Mouse (Mus musculus) urinary bladder, postnatal 25 days (tissue): Measurements from ENCODE around the gene Cdh13.

Source experiments
- DNase-seq: peaks from one replicate; pipeline ENCODE4 v3.0.0; 2022; ENCODE audit warnings: low spot score

Gene Cdh13

DNA sequence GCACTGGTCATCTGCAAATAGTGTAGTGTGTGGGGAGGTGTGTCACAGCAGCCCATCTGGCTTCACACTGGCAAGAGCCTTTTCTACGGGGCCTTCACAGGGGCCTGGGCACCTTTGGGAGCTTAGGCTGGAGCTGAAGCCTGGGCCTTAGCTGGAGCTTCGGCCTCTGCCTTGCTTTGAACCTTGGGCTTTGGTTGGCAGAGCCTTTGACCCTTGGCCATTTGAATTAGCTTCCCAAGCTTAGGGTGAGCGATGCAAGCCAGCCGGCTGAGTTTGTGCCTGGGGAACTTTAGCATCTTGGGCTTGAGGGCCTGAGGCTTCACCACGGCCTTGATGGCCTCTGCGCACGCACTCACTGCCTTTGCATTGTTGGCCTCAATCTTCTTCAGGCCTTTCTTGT, 98.1 kb downstream of the Cdh13 start:
- no peak for DNase-seq

- DNase-seq, result no peak
These were observed 100.8 kb downstream of the Cdh13 start for GRCm38 (mm10) chr8:118384314-118384713.

DNA sequence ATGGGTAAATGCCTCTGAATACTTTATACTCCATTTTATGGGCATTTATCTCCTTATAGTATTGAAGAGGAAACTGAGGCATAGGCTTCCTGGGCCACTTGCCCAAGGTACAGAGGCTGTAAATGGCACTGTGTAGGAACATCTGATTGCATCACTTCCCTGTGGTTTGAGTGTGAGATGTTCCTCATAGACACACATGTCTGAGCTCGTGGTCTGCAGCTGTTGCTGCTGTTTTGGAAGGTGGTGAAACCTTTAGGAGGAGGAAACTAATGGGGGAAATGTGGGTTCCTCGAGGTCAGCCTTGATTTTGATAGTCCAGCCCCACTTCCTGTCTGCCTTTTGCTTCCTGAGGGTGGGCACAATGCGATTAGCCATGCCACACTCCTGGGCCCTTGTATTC, 105.9 kb downstream of the Cdh13 start:
- no peak for DNase-seq

- DNase-seq, result no peak
These were observed 110.5 kb downstream of the Cdh13 start for GRCm38 (mm10) chr8:118393909-118394650.

- DNase-seq, result no peak
These were observed 111.6 kb downstream of the Cdh13 start for GRCm38 (mm10) chr8:118395178-118395577.

DNA sequence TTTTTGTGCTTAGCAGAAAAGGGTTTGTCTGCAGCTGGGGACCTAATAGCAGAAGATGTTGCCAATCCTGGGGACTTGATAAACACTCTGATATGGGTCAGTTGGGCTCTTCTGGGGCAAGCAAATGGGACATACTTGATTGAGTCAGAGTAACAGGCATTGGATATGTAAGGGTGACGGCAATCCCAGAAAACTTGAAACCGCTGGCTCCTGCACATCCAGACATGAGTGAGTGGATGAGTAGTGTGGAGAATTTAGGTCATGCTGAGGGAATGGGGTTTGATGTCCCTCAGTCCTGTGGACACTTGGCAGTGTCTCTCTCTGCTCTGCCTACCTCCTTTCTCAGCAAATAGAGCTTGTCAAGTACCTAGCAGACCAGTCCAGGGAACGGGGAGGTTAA, 121.3 kb downstream of the Cdh13 start:
- no peak for DNase-seq

DNA sequence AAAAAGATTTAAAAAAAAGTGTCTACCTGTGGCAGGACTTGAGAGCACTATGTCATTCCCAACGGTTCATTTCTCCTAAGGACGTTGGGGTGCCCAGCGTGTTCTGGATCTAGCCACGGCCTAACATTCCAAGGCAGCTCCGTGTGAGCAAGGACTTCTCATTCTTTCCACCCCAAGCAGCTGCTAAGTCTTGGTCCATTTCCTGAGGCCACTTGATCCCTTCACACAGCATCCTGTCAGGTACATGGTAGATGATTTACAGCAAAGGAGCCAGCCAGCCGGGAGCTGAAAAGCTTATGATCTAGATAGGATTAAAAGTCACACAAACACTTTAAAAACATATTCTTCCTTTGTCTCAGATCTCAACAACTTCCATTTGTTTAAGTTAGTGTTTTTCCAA, 123.8 kb downstream of the Cdh13 start:
- no peak for DNase-seq

DNA sequence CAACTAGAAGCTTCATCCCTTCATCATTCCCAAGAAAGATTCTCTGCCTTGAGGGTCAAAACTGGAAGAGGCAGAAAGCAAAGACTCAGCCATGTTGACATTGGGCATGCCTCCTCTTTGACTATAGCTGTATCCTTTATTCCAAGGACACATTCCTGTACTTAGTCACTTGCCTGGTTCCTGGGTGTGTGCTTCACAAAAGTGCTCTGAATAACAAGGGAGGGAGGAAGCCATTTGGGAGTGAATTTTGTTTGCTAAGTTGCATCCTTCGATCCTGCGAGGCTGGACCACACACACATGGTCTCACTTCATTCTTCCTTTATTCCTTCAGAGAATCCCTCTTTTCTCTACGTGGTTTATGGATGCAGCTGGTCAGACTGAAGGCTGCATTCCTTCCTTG, 125.9 kb downstream of the Cdh13 start:
- DNase-seq, result no peak

DNA sequence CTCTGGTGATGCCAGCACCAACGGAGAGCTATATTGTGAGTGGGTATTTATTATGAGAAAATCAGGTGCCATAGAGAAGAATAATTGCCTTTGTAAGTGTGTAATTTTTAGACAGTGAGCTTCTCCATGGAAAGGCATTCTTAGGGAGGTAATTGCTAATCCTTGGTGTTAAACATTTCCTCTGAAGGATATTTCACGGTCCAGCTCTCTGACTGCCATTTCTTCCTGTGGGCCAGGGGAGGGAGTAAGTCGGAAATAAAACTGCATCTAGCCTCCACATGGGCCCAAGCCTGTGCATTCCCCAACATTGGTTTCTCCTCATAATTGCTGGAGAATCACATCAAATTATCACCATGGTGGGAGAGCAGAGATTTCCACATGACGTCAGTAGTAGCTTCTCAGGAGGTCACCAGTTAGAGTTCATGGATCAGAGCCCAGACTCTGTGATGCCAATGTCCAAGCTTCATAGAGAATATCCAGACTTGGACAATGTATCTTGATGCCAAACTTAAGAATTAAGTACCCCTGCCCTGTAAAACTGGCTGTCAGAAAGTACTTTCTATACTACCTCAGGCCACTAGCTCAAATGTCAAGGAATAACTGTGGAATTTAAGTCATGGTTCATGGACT, 126.9 kb downstream of the Cdh13 start:
- DNase-seq, result no peak

DNA sequence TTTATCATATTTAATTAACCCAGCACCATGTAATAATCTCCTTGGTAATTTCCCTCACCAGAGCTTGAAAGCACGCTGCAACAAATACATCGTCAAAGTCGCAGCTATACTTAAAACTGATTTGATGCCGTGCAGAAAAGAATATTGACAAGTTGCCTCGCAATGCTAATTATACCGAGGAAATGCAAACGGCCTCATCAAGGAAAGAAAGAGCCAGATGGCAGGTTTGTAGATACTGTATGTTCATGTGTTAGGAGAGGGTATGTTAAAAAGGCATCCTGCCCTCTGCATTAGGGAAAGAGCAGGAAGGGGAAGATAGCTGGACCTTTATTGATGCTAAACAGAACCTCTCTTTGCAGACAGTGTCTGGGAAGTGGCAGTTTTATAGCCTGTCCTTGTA, 132.1 kb downstream of the Cdh13 start:
- no peak for DNase-seq

- DNase-seq, result no peak
These were observed 133.3 kb downstream of the Cdh13 start for GRCm38 (mm10) chr8:118416811-118417355.

DNA sequence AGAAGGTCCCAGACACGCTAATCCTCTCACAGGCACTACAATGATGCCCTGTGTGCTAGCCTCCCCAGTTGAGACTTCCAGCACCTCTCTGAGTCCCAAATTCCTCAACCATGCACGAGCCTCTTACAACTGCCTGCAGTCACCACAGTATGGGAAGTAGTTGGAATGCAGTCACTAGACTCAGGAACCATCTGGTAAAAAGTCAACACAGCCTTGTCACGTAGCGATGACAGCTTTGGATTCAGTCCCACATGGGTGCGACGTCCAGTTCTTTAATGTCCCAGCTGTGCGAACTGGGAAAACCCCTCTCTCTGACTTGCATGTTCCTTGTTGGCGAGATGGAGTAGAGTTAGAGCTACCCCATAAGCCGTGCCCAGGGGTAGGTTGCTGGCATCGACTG, 139.1 kb downstream of the Cdh13 start:
- DNase-seq, result no peak

DNA sequence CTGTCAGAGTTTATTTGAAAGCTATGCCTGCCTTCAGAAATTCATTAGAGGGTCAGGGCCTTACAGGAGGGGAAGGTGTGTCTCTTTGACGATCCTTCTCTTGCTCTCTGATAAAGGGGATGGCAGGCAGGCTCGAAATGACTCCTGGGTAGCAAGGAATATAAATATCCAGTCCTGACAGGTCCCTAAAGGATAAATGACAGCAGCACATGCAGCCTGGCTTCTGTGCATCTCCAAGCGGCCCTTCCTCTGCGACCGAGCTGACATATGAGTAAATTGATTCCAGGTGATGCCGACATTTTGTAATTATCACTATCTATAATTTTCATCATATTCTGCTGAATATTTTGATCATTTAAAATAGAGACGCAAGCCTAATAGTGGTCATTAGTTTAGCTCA, 145.4 kb downstream of the Cdh13 start:
- DNase-seq, result no peak

DNA sequence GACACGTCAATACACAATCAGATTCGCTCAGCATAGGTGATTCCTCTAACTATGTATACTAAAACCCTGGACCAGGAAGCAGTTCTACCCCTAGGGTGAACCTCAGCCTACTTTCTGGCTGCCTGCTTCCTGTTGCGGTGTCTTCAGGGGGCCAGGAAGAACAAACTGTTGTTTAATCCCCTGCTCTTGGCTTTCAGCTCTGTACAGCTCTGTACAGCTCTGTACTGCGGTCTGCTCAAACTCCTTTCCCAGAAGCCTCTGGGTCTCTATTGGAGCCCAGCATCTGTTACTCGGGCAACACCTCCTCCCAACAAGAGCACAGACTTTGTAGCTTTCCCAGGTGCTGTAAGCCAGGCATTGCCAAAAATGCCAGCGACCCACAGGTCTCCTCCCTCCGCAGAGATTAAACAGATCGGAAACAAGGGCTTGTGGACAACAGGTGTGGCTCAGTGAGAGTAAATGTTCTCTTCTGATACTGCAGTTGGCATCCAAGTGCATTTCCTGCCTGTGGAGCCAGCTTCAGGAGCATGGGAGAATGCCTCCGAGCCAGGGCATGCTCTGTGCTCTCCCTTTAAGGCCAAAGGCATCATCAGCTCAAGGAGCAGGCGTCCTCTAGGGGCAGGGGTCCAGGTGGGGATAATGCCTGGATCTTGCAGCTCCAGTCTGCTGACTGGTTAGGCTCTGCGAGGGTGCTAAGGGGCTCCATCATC, 148.4 kb downstream of the Cdh13 start:
- no peak for DNase-seq

- DNase-seq, result no peak
These were observed 150.1 kb downstream of the Cdh13 start for GRCm38 (mm10) chr8:118433553-118434180.

GRCm38 (mm10) chr8:118436751-118437150, 153.2 kb downstream of the Cdh13 start:
- DNase-seq, result no peak

DNA sequence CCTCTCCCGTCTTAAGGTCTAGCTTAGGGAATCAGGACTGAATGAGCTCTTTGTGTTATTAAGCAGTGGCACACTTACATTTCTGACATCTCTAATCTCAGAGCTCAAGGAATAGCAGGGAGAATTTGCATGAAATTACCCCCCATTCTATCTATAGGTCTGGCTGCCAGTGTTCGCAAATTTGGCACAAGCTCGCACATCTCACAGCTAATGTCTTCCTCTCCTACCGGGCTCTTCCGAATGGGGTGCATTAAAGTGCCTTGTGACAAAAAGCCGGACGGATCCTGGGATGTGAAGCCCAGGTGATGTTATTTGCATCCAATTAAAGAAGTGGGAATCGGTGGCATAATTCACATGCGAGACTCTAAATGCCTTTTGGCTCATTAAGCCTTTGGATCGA, 153.6 kb downstream of the Cdh13 start:
- DNase-seq, result no peak

DNA sequence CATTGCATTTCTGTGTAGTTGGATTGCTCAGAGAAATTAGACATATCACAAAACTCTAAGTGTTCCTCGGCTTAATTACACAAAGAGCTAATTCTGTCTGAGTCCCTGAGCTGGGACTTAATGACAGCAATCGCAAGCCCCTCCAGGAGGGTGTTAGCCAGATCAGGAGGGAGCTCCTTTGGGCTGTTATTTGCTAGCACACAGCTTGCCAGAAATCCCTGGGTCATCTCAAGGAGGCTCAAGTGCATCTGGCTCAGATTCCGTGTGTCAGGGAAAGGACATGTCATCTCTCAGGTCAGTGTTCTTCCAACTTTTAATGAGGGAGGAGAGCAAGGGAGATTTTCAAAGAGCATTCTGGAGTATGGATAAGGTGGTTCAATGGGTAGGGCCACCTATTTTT, 154.3 kb downstream of the Cdh13 start:
- DNase-seq, result no peak

DNA sequence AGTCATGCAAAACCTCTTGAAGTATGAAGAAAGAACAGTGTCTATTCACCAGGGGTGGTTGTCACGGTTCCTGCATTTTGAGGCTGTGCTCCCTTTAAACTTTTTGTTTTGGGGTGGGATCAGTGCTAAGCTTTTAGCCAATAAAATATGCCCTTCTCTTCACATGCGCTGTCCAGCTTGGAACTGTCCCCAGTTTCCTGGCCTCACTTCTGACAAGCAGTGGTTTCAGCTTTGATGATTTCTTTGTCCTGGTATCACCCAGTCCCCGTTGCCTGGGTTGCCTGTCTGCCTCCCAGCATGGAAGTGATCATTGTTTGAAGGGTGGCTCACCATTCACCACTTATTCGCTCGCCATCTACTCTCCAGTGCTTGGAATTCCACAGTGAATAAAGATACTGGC, 156.3 kb downstream of the Cdh13 start:
- no peak for DNase-seq

- peak; percentile 8 for DNase-seq
These were observed 159.8 kb downstream of the Cdh13 start for GRCm38 (mm10) chr8:118443361-118443760.

DNA sequence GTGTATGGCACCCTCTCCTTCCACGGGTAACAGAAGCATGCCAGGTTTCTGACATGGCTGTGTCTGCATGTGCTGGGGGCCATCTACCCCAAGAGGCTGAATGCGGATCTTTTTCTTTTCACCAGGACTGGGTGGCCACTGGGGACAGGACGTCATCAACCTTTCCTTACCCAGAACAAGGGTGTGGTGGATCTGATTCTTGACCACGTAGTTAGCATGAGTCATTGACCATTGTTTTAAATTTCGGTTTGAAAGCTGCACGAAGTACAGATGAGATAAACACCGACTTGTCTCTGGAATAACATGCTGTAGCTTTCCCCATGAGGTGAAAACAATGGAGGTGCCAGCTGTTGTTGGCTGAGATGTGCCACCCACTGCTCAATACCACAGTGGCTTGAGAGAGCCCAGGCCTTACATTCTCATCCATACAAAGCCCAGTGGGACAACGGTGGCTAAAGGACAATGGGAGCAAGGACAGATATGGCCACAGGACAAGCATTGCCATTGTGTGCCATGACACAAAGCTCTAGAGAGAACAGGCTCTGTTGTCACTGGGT, 161.2 kb downstream of the Cdh13 start:
- DNase-seq, result no peak

GRCm38 (mm10) chr8:118446516-118446915, 163.0 kb downstream of the Cdh13 start:
- no peak for DNase-seq
